Mouse (Mus musculus) mouse trophoblast stem cell (cell line): ENCODE data around the gene Btbd6.

ENCODE experiments used
- in situ Hi-C, 2 experiments: fragments of 300-500 bp; cut with MseI, MboI; formaldehyde crosslinking; loops; 2 replicates in 1 of 2; 3 replicates in 1 of 2; pipeline ENCODE4 v1.15.1; 2025

Gene Btbd6

GRCm38 (mm10) chr12:112976371-112977073, at the start of gene Btbd6:
Btbd6 (plus strand) TSS chr12:112976482.
- in situ Hi-C loops: no loop called here

GRCm38 (mm10) chr12:112927265-112927664, 49.0 kb upstream of the Btbd6 start:
- in situ Hi-C loops: no loop called here

- in situ Hi-C loops: no loop called here
These were observed 47.7 kb upstream of the Btbd6 start for GRCm38 (mm10) chr12:112928401-112929241.

GRCm38 (mm10) chr12:112929562-112930352, 46.5 kb upstream of the Btbd6 start, which contains the start of gene Jag2:
Jag2 (minus strand) TSS chr12:112929776.
- in situ Hi-C loops: no loop called here

GRCm38 (mm10) chr12:112932647-112933046, 43.6 kb upstream of the Btbd6 start:
- in situ Hi-C loops: no loop called here

GRCm38 (mm10) chr12:112937906-112938305, 38.4 kb upstream of the Btbd6 start:
- in situ Hi-C loops: no loop called here

- in situ Hi-C loops: no loop called here
These were observed 37.9 kb upstream of the Btbd6 start for GRCm38 (mm10) chr12:112938366-112938765.

- in situ Hi-C loops: no loop called here
These were observed 37.3 kb upstream of the Btbd6 start for GRCm38 (mm10) chr12:112938873-112939565.

- in situ Hi-C loops: no loop called here
These were observed 36.0 kb upstream of the Btbd6 start for GRCm38 (mm10) chr12:112940238-112940637.

GRCm38 (mm10) chr12:112940710-112941109, 35.6 kb upstream of the Btbd6 start:
- in situ Hi-C loops: no loop called here

- in situ Hi-C loops: no loop called here
These were observed 35.0 kb upstream of the Btbd6 start for GRCm38 (mm10) chr12:112941156-112941775.

GRCm38 (mm10) chr12:112941776-112942713, 34.2 kb upstream of the Btbd6 start, which contains the start of gene Nudt14:
Nudt14 (minus strand) TSS chr12:112942124.
- in situ Hi-C loops: no loop called here

- in situ Hi-C loops: no loop called here
These were observed 32.6 kb upstream of the Btbd6 start for GRCm38 (mm10) chr12:112943669-112944068.

GRCm38 (mm10) chr12:112947307-112947706, 29.0 kb upstream of the Btbd6 start:
- in situ Hi-C loops: no loop called here

- in situ Hi-C loops: no loop called here
These were observed 26.1 kb upstream of the Btbd6 start for GRCm38 (mm10) chr12:112950040-112950760.

GRCm38 (mm10) chr12:112950761-112951129, 25.5 kb upstream of the Btbd6 start:
- in situ Hi-C loops: no loop called here

GRCm38 (mm10) chr12:112951150-112951842, 25.0 kb upstream of the Btbd6 start:
- in situ Hi-C loops: no loop called here

- in situ Hi-C loops: no loop called here
These were observed 23.8 kb upstream of the Btbd6 start for GRCm38 (mm10) chr12:112952433-112952832.
